Mouse (Mus musculus) stomach, adult 2 months (tissue): ENCODE measurements around the gene Mterf1a. TPM values are rescaled to one million over a fixed set of nuclear protein-coding genes. Genes with fewer than 3 reads are reported as not detected.

Experiments used
- polyA plus RNA-seq: library from polyadenylated mRNA; depleted of rRNA; stranded (reverse); fragments of >200 nt; gene quantifications from 2 replicates; pipeline ENCODE4 v1.2.3, GENCODE M21; 2012; rRNA removed

Mterf1a gene
- polyA plus RNA-seq, result 0.03 and 0.19 TPM in 2 replicates

DNA sequence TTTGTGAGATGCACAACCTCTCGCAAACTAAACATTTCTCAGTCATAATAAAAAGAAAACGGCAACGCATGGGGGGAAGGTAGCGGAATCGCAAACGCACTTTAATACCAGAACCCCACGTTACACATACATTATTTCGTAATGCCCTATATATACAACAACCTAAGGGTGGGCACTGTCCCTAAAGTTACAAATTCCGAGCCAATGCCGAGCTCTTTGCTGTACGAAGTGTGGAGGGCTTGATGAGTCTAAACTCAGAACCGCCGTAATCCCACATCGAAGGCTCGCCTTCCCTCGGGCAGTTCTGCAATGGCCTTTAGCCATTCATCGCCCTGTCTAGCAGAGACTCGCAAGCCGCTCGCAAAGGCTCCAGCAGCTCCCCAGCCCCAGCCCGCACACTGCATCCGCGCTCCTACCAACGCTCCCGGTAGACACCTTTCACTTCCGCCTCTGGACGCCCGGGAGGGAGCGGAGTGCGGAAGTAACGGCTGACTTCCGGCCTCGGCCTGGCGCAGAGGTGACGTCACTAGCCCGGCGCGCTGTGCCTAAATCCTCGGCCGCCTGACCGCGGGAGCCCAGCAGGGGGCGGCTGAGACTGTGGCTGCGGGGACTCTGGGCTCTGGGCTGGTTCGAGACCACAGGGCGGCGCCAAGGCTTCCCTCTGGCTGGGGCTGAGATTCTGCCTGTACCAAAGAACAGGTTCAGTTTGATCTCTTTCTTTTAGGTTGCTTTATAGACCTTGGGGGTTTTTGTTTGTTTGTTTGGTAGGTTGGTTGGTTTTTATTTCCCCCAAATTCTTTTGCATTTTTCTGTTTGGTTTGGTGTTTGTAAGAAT lies at the start of gene Mterf1a:
Gene Mterf1a, minus strand, starts transcription at position 475 of the 835 bp plus-strand sequence.

DNA sequence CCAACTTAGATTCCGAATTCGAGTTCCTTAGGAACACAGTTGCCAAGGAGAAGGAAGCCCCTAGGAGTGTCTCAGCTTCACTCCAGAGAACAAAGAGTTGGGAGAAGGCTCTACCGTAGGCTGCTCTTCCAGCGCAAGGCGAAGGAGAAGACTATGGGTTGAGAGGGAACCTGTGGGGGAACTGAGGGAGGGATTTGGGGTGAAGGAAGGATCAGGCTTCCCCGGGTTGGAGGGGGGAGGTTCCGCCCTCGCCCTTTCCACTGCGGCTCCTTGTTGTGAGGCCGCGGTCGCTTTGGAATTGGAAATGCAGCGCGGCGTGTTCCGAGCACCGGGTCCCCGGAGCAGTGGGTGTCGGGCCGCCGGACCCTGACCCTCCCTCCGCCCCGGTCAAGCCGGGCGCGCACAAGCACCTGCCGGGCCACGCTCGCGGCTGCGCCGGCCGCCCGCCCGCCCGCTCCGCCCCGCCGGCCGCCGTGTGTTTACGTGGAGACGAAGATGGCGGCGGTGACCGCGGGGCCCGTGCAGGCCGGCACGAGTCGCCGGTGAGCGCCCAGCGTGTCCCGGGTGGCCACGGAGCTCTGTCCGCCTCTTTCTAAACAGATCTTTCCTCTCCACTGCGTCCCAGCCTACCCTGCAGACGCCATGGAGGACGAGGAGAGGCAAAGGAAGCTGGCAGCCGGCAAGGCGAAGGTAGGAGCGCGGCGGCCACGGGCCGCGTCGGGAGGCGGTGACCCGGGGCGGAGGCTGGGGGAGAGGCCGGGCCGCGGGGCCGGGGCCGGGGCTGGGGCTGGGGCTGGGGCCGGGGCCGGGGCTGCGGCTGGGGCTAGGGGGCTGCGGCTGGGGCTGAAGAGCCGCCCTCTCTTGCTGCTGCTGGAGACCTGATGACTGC lies 34.3 kb upstream of the Mterf1a start, which contains the start of gene Akap9:
Gene Akap9, plus strand, starts transcription at position 254 of the 889 bp plus-strand sequence.

GRCm38 (mm10) chr5:3845026-3845425 lies 48.7 kb downstream of the Mterf1a start, which contains the start of gene Lrrd1:
Gene Lrrd1, plus strand, starts transcription at chr5:3845173.

Other genes starting within 250 kb of the Mterf1a start
- gene Tmbim7, start 242.8 kb downstream of the Mterf1a start, polyA plus RNA-seq, result not detected in 2 replicates
- 16.5 and 30.6 TPM in 2 replicates for gene Gatad1, start 236.7 kb downstream of the Mterf1a start, polyA plus RNA-seq
- gene Ankib1, start 91.0 kb downstream of the Mterf1a start, polyA plus RNA-seq, result 2.0 and 2.7 TPM in 2 replicates
- gene Krit1, start 90.7 kb downstream of the Mterf1a start, polyA plus RNA-seq, result 0.35 and 0.92 TPM in 2 replicates
- 0.02 and 0.10 TPM in 2 replicates for gene Lrrd1, start 48.8 kb downstream of the Mterf1a start, polyA plus RNA-seq
- 2.1 and 2.3 TPM in 2 replicates for gene Akap9, start 34.1 kb upstream of the Mterf1a start, polyA plus RNA-seq
- gene Cyp51, start 210.8 kb upstream of the Mterf1a start, polyA plus RNA-seq, result 32.6 and 38.6 TPM in 2 replicates